Mouse (Mus musculus) CD8-positive naive resting alpha-beta T cell, adult 2 months (primary cell): ENCODE data around the gene Dyrk4.

Experiments used
- DNase-seq, 2 experiments: peaks; one replicate each; pipeline ENCODE4 v3.0.0; 2022; ENCODE audit warnings: low read depth in 2 of 2, low spot score in 2 of 2

Gene Dyrk4

DNA sequence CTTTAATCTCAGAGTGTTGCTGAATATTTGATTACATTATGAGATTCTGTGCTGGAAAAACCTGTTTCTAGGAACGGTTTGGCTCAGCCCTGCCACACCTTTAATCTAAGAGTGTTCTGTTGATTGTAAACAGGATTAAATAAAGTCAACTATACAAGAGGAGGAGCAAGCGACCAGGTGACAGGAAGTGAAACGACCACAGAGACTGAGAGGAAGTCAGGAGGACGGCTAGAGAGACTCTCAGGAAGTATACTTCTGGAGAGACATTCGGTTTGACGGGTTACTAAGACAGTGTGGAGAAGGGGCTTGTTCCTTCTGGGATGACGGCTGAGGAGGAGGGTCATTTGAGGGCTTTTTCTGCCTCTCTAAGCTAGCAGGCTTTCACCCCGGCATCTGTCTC, 85.0 kb downstream of the Dyrk4 start:
- no peak for DNase-seq
